Mouse (Mus musculus): ENCODE data around the gene Nol3.

Gene Nol3

GRCm38 (mm10) chr8:105264024-105264982, 11.6 kb upstream of the Nol3 start, which contains the start of the genes Tradd and Fbxl8:
Gene Tradd, minus strand, starts transcription at chr8:105264609.
Gene Fbxl8, plus strand, starts transcription at chr8:105264648.
- DNase-seq, result peak; percentile 35

- DNase-seq, result no peak
These were observed 10.8 kb upstream of the Nol3 start for GRCm38 (mm10) chr8:105265128-105265527.

DNA sequence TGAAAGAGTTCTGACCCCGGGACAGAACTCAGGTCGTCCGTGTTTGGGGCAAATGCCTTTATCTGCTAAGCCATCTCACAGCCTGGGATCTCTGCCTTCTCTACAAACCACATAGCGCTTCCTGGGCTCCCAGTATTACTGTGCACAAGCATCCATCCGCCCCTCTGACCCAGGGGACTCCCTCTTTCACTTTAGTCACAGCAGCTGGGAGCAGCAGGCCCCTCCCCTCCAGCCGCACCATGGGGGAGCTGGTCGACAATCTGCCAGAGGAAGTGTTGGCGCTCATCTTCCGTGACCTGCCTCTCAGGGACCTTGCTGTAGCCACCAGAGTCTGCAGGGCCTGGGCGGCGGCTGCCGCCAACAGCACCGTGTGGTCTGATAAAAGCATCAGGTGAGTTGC, 9.2 kb upstream of the Nol3 start:
- no peak for DNase-seq

GRCm38 (mm10) chr8:105268342-105269074, 7.4 kb upstream of the Nol3 start:
- DNase-seq, result peak; percentile 84

GRCm38 (mm10) chr8:105269075-105269458, 6.9 kb upstream of the Nol3 start:
- no peak for DNase-seq

DNA sequence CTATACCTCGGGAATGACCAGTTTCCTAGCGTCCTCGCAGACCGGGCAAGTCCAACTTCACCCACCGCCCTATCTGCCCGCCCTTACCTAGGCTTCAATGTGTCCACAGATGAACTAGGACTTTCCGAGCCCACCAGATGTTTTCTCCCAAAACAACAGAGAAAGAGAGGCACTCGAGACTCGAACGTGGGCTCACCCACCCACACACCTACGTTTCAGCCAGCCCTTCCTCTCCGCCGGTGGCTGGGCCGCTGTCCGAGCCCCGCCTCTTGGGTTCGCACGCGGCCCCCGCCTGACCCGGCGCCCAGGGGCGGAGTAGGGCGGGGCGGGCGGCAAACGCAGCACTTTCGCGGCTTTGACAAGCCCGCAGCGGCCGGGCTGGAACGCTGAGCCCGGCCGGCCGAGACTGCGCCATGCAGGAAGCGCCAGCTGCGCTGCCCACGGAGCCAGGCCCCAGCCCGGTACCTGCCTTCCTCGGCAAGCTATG, 6.4 kb upstream of the Nol3 start, which contains the start of gene Hsf4:
Gene Hsf4, plus strand, starts transcription at position 341 of the 487 bp plus-strand sequence.
- DNase-seq, result peak; percentile 19

DNA sequence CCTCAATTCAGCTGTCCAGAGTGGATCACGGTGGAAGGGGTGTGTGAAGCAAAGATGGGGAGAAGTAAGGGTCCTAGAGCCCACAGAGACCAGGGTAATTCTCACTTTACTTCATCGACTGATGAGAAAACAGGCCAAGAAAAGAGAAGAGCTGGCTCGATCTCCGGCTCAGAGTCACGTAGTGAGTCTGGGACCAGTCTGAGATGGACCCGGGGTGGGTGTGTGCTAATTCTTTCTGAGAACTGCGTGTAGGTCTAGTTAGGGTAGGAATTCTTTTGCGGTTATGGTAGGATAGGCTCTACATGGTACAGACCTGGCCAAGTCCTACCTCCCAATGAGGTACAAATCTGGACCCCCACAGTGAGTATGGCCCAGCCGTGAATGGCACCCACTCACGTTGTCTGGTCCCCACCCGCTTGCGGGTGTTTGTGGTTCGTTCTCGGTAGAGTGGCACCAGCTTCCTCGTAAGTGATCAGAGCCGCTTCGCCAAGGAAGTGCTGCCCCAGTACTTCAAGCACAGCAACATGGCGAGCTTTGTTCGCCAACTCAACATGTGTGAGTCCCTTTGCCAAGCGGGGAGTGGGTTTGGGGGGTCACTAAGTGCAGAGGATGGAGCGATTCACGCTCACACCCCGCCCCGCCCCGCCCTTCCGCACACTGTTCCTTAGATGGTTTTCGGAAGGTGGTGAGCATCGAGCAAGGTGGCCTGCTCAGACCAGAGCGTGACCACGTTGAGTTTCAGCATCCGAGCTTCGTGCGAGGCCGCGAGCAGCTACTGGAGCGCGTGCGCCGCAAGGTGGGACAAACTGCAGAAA, 5.6 kb upstream of the Nol3 start:
- peak; percentile 5 for DNase-seq

DNA sequence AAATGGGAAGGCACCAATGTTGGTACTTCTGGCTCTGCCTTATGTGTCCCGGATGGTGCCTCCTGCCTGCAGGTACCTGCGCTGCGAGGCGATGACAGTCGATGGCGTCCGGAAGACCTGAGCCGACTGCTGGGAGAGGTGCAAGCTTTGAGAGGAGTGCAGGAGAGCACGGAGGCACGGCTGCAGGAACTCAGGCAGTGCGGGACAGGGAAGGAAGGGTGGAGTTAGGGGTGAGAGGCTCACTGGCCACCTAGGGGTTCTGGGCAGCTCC, 5.1 kb upstream of the Nol3 start:
- peak; percentile 2 for DNase-seq

DNA sequence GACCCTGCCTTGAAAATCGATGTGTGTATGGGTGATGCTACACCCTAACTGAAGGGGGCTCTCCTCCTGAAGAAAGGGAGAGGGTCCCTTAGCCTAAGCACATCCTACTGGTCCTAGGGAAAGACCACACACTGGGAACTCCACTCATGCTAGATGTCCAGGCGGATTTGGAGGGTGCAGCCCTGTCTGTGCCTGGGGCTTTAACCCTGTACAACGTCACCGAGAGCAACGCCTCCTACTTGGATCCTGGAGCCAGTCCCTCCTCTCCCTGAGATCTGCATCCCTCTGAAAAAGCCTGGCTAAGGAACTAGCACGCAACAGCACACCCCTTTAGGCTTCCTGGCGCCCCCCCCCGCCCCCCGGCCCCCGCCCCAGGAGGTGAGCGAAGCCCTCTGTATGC, 553 bp upstream of the Nol3 start:
- peak; percentile 6 for DNase-seq

DNA sequence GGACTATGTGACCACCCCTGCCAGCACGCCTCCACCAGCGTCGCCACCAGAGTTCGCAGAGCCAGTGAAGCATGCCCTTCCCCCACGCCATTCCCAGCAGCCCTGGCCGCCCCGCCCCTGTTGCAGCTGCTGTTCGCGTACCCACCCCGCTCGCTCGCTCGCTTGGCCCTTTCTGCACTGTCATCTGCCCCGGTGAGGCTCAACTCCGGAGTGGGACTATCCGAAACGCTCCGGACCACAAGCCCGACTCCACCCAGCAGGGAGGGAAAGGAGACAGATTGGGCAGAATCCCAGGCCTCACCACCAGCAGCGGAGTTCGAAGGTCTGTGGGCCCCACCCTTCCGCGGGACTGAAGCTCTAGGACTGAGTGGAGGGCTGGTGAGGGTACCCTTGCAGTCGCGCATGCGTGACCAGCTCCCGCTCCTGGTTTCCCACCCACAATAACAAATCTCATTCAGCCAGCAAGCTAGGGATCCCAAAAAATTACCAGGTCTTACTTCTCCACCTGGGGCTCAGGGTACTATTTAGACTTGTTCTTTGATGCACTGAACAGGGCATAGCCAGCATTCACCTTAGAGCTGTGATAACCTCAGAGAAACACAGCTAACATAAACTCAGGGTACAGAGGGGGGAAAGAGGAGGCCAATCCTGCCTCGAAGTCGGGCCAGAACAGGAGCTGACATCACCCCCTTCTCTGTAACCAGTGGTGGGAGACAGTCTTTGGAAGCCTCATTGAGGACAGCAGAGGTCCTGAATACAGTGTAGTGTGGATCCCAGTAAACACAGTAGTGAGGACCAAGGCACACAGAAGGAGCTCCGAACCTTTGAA, 566 bp downstream of the Nol3 start:
- DNase-seq, result peak; percentile 67

GRCm38 (mm10) chr8:105278911-105279334, 3.0 kb downstream of the Nol3 start:
- DNase-seq, result peak; percentile 81

DNA sequence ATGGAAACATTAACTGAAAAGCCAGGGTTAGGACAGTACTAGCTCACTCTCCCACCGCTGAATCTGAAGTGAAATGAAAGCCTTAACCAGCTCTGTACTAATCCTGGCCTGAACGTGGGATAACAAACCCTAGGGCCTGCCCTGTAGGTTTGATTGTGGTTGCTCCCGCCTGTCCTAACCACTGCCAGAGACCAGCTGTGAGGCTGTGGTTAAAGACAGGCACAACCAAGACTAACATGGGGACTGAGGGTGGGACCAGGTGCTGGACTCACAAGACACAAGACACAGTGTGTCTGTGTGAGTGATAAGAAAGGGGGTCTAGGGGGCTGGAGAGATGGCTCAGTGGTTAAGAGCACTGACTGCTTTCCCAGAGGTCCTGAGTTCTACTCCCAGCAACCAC, 4.6 kb downstream of the Nol3 start:
- peak; percentile 2 for DNase-seq

DNA sequence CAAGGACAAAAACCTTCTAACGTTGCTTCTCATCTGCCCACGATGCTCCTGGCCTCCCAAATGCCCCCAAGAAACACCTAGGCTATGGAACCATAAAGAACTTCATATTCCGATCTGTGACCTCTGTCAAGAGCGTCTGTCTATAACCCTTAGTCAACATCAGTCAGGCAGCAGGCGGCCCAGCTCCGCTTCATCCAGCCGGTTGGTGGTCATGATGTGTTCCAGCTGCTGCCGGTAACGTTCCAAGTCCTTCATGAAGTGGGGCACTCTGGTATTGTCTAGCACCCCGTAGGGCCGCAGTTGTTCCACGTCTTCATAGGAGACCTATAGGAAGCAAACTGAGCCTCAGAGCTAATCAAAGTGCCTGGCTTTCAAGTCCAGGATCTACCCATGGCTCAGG, 5.9 kb downstream of the Nol3 start:
- DNase-seq, result peak; percentile 5

- no peak for DNase-seq
These were observed 6.3 kb downstream of the Nol3 start for GRCm38 (mm10) chr8:105282239-105282638.

- peak; percentile 49 for DNase-seq
These were observed 7.1 kb downstream of the Nol3 start for GRCm38 (mm10) chr8:105283074-105283473.

GRCm38 (mm10) chr8:105285514-105285913, 9.6 kb downstream of the Nol3 start:
- DNase-seq, result peak; percentile 4

DNA sequence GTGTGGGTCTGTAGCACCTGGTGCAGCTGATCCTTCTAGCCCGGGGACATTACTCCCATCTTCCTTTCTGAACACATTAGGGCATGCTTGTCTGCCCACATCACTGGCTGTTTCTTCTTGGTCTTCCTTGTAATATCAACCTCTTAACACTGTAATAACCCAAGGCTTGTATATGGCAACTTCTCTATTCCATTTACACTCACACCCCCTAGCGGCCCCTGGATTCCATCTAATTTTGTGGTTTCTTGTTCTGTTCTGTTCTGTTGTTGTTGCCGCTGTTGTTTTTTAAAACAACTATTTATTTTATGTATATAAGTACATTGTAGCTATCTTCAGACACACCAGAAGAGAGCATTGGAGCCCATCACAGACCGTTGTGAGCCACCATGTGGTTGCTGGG, 11.0 kb downstream of the Nol3 start:
- peak; percentile 3 for DNase-seq

DNA sequence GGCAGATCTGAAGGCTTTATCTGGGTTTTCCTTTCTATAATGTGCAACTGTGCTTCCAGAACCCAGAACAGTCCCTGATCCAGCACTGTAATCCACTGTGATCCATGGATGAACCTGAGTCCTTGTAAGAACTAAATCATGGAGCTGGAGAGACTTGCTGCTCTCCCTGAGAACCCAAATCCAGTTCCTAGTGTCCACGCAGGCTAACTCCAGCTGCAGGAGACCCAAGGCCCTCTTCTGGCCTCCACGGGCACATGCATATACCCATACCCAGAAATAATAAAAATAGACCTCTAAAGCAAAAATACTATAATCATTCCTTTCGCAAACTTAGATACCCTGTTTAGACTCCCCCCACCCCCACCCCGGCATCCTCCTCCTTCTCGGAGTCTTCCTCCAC, 12.3 kb downstream of the Nol3 start:
- DNase-seq, result peak; percentile 3

DNA sequence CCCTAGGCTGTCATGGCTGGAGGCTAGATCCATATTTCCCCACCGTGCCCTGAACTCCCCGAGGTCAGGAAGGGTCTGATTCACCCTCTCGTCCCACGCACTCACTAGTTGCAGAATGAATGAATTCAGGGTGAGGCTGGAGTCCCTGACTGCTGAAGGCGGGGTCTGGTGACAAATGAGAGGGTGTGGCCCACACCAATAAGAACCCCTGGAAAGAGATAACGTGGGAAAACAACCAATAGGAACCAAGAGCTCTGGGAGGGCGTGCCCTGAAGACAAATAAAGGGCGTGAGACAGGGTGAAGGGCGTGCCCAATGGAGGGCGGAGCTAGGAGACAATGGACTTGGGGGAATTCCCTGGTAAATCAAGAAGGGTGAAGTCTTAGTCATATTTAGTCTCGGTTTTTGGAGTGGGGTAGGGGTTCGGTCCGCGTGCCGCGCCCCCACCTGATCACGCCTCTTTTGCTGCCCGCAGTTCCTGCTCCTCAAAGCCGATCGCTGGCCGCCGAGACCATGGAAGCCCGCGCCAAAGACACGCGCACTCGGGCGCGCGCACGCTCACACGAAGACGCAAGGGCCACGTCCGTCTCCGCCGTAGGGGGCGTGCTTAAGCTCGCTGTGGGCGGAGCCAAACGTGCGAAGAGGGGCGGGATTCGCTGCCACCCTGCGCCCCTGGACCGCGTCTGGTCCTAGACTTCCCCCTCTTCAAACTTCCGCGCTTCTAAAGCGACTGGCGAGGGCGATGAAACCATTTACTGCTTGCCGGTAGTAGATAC, 13.2 kb downstream of the Nol3 start:
- DNase-seq, result peak; percentile 96

DNA sequence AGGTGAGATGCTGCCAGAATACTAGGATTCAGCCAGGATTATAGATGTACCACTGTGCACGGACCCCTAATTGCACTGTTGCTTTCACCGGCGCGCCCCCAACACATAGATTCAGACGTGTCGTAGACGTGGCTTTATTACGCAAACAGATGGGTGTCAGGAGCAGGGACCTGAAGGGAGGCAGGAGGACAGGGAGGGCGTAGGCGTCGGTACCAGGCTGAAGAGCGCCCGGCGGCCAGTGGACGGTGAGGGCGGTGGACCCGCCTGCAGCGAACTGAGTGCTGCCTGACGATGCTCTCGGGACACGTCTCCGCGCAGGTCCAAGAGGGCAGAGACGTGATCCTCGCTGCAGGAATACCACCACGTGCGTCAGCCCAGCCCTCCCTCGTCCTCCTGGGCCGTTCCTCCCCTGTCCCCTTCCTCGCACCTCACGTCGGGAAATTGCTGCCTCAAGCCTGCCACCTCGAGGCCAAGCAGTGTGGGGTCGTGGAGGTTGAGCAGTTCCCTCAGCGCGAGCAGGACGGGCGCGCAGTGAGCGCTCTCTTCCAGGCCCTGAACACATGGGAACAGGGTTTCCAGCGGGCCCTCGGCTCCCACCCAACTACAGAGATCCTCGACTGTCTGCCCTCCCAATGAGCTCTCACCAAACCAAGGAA, 14.0 kb downstream of the Nol3 start, which contains the start of gene 4931428F04Rik:
Gene 4931428F04Rik, minus strand, starts transcription at position 60 of the 656 bp plus-strand sequence.
- DNase-seq, result peak; percentile 47
